Mouse (Mus musculus): ENCODE results near the gene Srrm4. TPM values are rescaled to one million over a fixed set of nuclear protein-coding genes. Genes with fewer than 3 reads are reported as not detected.
A peak's percentile ranks its signal among the peaks of the same experiment; 100 is the strongest.

Gene Srrm4
- polyA plus RNA-seq, 1 experiment from 2014 or later: 23.7 TPM

DNA sequence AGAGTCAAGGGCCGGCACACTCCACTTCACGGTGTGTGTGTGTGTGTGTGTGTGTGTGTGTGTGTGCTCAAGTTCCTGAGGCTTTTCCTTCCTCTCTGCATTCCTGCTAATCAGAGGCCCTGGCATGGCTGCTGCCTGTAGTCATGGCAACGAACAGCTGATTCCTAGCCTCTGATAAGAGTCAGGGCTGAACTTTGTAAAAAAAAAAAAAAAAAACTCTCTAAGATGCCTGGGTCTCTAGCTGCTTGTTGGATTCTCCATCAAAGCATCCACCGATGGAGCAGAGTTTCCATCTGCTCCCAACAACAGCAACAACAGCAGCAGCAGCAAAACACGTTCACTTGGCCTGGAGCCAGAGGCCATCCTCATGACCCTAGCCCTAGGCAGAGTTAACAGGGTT is 106.5 kb downstream of the Srrm4 start:
- no peak overlapping the region for H3K27ac ChIP-seq
- peaks cover 25% of the 10 kb centered on the region for H3K4me1 ChIP-seq
- 46% methylated on average over 5 of the region's 5 CpGs for WGBS

DNA sequence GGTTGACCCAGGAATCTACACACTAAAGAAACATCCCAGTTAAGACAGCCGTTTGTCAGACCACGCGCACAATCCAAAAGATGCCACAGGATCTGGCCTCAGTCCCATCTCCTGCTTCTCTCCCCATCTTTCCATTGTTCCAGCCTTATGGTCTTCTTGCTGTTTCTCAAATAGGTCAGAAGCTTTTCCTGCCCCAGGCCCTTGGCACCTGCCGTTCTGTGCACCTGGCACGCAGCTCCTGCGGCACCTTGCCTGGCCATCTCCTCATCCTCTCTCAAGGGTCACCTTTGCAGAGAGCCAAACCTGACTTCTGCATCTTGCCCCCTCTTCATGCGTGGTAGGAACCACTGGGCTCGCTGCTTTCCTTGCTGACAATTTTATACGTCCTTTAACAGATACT is 107.4 kb downstream of the Srrm4 start:
- H3K4me1 ChIP-seq: peaks cover 25% of the 10 kb centered on the region
- no peak overlapping the region for H3K27ac ChIP-seq
- 95% methylated on average over 9 of the region's 9 CpGs for WGBS
- no peak overlapping the region for H3K9ac ChIP-seq
- no peaks in the 10 kb centered on the region for H3K27me3 ChIP-seq (replicated peaks)
- peaks cover 9% of the 10 kb centered on the region; the same call in 1 of the 2 replicates for H3K36me3 ChIP-seq
- ATAC-seq (ENCODE audit: low FRiP score, low read depth): no peak
- H3K4me2 ChIP-seq (replicated peaks): no peak overlapping the region
- H3K4me3 ChIP-seq: no peak overlapping the region
- no peaks in the 10 kb centered on the region for H3K9me3 ChIP-seq

More for the DNA sequence above, 106.5 kb downstream of the Srrm4 start:
- Histone ChIP-seq H3K4me3 (no peak overlapping the region), H3K4me2 (replicated peaks) (no peak overlapping the region), H3K9ac (no peak overlapping the region), H3K36me3 (peaks cover 9% of the 10 kb centered on the region; the same call in 1 of the 2 replicates), H3K27me3 (replicated peaks) (no peaks in the 10 kb centered on the region), H3K9me3 (no peaks in the 10 kb centered on the region)
- ATAC-seq (ENCODE audit: low FRiP score, low read depth): no peak

DNA sequence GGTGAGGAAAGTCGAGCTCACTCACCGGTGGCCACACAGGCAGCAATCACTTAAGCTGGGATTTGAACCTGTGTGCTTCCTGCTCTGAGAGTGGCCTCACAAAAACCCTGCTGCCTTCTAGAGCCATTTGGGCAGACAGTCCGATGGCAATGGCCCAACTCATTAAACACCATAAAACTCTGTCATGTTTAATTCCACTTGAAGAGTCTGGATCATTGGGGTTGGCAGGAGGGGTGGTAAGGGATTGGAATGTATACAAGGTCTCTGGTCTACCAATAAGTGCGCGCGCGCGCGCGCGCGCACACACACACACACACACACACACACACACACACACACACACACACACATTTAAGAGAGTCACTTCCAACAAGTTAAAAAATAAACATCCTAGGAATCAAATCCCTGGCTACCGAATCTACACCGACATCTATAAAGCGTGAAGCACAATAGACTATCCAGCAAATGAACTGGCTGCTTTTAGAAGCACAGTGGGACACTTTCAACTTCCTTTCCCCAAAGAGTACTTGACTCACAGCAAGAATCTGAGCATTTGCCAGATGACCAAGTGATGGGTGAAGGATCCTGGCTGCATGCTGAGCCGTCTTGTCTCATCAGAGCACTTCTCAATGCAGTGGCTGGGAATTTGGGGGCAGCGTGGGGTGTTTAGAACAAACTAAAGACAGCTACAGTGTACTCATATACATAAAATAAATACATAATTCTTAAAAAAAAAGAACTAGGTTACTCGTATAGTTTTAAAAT is 112.8 kb downstream of the Srrm4 start:
- 0 out of 2 replicates have a peak, but pooled peaks cover 7% of the 10 kb centered on the region for H3K4me1 ChIP-seq
- ATAC-seq (ENCODE audit: low FRiP score, low read depth): no peak
- H3K27ac ChIP-seq: no peak overlapping the region
- no peak overlapping the region for H3K4me2 ChIP-seq (replicated peaks)
- H3K36me3 ChIP-seq: peaks cover 24% of the 10 kb centered on the region
- no peak overlapping the region for H3K9ac ChIP-seq
- H3K9me3 ChIP-seq: no peaks in the 10 kb centered on the region
- 83% methylated on average over 18 of the region's 18 CpGs for WGBS
- no peaks in the 10 kb centered on the region for H3K27me3 ChIP-seq (replicated peaks)
- no peak overlapping the region for H3K4me3 ChIP-seq

DNA sequence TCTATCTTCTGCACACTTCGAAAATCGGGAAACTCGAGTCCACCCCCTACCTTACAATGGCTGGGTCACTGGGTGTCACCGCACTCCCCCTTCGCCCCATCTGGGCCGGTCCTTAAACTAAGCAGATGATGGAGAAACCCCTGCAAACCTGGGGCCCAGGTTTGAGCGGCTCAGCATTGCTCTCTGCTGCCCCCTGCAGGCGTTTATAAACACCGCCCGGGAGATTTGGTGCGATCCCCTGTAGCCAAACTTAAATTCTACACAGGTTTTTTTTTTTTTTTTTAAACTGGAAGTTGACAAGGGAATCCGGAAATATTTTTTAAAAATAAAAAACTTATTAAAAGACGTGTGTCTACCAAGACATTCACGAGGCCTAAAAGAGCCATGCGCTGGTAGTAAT is 115.6 kb downstream of the Srrm4 start:
- ATAC-seq (ENCODE audit: low FRiP score, low read depth): no peak
- peaks cover 28% of the 10 kb centered on the region for H3K36me3 ChIP-seq
- WGBS: 15% methylated on average over 15 of the region's 15 CpGs

DNA sequence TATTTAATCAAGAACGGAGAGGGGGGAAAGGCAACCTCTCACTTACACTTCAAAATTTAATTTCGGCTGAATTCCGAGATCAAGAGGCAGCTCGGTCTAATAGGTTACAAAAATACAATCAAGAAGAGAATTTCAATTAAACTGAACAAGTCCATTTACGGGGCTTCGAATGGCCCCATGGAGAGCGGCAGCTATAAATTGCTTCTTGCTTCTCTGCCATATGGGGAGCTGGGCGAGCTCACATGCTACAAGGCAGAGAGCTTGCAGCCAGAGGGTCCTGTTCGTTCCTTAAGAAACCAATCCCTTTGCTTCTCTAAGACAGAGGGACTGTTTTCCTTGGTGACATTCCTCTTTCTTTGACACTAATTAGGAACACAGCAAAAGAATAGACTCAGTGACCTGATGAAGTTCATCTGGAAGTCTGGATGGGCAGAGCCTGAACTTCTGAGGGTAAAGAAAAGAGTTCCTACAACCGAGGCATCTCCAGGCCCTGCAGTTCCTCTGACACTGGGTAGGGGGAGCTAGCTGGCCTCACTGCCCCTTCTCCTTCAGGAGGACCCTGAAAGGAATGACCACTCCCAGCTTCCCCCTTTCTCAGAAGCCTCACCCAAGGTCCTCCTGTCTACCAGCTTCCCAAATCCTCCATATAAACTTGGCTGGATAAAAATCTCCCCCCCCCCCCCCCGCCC is 130.1 kb downstream of the Srrm4 start:
- 22% methylated on average over 11 of the region's 11 CpGs for WGBS
- ATAC-seq (ENCODE audit: low FRiP score, low read depth): no peak
- Histone ChIP-seq H3K27ac (0 out of 2 replicates have a peak overlapping the region, but pooled peaks have one; percentile 21), H3K4me3 (no peak overlapping the region), H3K9me3 (peaks cover 12% of the 10 kb centered on the region; the same call in 1 of the 2 replicates), H3K4me2 (replicated peaks) (no peak overlapping the region), H3K36me3 (peaks cover 33% of the 10 kb centered on the region), H3K4me1 (peaks cover 19% of the 10 kb centered on the region), H3K9ac (no peak overlapping the region), H3K27me3 (replicated peaks) (no peaks in the 10 kb centered on the region)

More for the DNA sequence above, 115.6 kb downstream of the Srrm4 start:
- Histone ChIP-seq H3K4me2 (replicated peaks) (no peak overlapping the region), H3K27ac (no peak overlapping the region), H3K9me3 (no peaks in the 10 kb centered on the region), H3K9ac (no peak overlapping the region), H3K27me3 (replicated peaks) (no peaks in the 10 kb centered on the region), H3K4me1 (0 out of 2 replicates have a peak, but pooled peaks cover 7% of the 10 kb centered on the region), H3K4me3 (no peak overlapping the region)

DNA sequence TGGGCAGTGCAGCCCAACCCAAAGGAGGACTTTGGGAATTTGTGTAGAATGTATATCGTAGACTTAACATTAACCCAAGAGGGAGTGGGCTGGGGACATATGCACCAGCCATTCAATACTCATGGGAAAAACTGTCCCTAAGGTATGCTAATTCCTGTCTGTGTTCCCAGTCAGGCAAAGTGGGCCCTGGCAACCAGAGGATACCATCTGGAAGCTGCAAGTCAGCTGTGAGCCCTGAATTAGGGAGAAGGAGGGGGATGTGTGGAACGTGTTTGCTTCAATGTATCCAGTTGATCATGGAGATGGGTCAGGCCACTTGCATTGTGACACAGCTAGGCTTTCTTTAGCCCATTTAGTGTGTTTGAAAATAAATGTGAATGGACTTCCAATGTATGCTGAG is 131.6 kb downstream of the Srrm4 start:
- Histone ChIP-seq H3K27me3 (replicated peaks) (no peaks in the 10 kb centered on the region), H3K36me3 (peaks cover 18% of the 10 kb centered on the region), H3K27ac (no peak overlapping the region), H3K9ac (no peak overlapping the region), H3K9me3 (no peaks in the 10 kb centered on the region), H3K4me1 (peaks cover 19% of the 10 kb centered on the region), H3K4me3 (no peak overlapping the region), H3K4me2 (replicated peaks) (no peak overlapping the region)
- no peak for ATAC-seq (ENCODE audit: low FRiP score, low read depth)
- WGBS: 52% methylated on average over 2 of the region's 2 CpGs

DNA sequence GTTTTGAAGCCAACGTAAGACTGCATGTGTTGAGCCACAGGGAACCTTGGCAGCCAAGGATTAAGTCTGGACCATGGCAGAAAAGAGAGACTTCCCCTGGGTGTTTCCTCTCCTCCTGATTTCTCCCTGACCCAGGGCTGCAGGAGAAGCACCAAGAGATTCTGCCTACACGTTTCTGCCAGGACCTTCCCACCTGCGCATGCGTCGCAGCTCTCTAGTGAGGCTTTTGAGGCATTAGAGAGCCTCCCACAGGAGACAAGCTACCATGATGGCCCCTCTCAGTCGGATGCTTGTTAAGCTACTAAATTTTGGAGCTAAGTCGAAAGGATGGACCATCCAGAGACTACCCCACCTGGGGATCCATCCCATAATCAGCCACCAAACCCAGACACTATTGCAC is 133.8 kb downstream of the Srrm4 start:
- H3K4me2 ChIP-seq (replicated peaks): no peak overlapping the region
- H3K4me3 ChIP-seq: no peak overlapping the region
- no peaks in the 10 kb centered on the region for H3K9me3 ChIP-seq
- 81% methylated on average over 7 of the region's 7 CpGs for WGBS
- peaks cover 22% of the 10 kb centered on the region for H3K4me1 ChIP-seq
- H3K27me3 ChIP-seq (replicated peaks): no peaks in the 10 kb centered on the region
- H3K27ac ChIP-seq: no peak overlapping the region
- H3K36me3 ChIP-seq: 0 out of 2 replicates have a peak, but pooled peaks cover 3% of the 10 kb centered on the region
- ATAC-seq (ENCODE audit: low FRiP score, low read depth): no peak
- H3K9ac ChIP-seq: no peak overlapping the region

DNA sequence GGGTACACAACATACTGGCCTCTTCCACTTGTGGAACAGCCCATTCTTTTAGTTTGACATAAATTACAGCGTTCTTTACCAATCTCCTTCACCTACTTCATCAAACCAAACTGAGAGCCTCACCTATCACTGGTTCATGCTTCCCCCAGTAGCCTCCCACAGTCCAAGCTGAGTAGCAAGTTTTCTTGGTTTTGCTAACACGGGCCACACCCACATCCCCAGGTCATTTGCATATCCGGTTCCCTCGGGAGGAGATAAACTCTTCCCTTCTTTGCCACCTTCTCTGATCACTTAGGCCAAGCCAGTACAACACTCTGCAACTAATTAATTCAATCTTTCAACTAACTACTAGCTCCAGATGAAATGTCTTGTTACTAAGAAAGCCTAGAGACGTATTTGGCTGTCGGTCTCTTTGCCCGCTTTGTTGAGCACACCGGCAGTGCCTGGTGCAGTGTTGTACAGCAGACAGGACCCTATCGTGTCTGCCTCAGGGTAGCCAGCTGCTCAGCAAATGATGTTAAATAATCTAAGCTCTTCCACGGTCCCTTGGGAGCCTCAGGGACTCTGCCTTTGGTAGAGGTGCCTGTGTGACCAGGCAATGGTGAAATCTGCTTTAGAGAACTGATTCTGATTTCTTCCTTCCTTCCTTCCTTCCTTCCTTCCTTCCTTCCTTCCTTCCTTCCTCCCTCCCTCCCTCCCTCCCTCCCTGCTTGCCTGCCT is 134.7 kb downstream of the Srrm4 start:
- Histone ChIP-seq H3K36me3 (peaks cover 8% of the 10 kb centered on the region; the same call in 1 of the 2 replicates), H3K9ac (no peak overlapping the region), H3K4me2 (replicated peaks) (no peak overlapping the region), H3K27me3 (replicated peaks) (no peaks in the 10 kb centered on the region), H3K9me3 (no peaks in the 10 kb centered on the region), H3K4me1 (peaks cover 22% of the 10 kb centered on the region), H3K4me3 (no peak overlapping the region), H3K27ac (no peak overlapping the region)
- ATAC-seq (ENCODE audit: low FRiP score, low read depth): no peak
- WGBS: 36% methylated on average over 10 of the region's 10 CpGs

DNA sequence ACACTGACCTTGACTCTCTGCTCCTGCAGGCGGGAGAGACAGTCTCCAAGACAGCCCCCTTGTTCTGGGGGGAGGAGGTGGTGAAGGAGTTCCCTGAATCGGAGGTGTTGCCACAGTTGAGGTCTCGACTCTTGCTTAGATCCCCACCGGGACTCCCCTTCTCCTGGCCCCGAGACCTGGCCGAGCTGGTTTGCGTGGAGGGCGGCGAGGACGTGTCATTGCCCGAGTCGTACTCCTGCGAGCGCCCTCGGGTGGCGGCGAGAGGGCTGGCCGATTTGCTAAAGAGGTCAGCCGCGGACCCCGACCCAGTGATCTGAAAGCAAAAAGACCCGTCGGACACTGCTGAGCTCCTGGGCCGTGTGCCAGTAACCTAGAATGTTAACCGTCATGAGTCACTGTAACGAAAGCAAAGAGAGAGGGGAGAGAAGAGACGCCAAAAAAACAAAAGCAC is 138.2 kb downstream of the Srrm4 start:
- no peak for ATAC-seq (ENCODE audit: low FRiP score, low read depth)
- Histone ChIP-seq H3K4me1 (peaks cover 9% of the 10 kb centered on the region; the same call in 1 of the 2 replicates), H3K27me3 (replicated peaks) (0 out of 2 replicates have a peak, but pooled peaks cover 3% of the 10 kb centered on the region), H3K27ac (no peak overlapping the region), H3K9me3 (no peaks in the 10 kb centered on the region), H3K4me3 (no peak overlapping the region), H3K9ac (no peak overlapping the region), H3K36me3 (peaks cover 14% of the 10 kb centered on the region; the same call in 1 of the 2 replicates), H3K4me2 (replicated peaks) (peak overlapping the region; percentile 46)
- WGBS: 3% methylated on average over 27 of the region's 27 CpGs

DNA sequence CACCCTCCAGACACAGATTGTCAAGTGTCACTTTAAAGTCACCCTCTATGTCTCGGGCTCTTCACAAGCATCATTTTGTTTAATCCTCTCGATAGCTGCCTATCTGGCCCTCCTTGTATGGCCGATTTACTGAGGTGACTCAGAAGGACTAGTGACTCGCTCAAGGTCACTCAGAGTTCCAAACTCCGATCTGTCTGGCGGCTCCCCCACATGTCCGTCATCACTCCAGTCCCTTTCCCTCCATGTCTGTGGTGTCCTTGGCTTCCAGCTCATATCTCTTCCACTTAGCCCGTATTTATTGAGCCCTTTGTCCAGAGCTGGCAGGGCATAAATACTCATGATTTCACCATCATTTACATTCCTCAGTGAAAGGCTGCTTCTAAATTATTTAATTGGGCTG is 140.7 kb downstream of the Srrm4 start:
- 92% methylated on average over 8 of the region's 8 CpGs for WGBS
- H3K27me3 ChIP-seq (replicated peaks): 0 out of 2 replicates have a peak, but pooled peaks cover 3% of the 10 kb centered on the region
- H3K27ac ChIP-seq: no peak overlapping the region
- no peak overlapping the region for H3K4me2 ChIP-seq (replicated peaks)
- no peak overlapping the region for H3K9ac ChIP-seq
- peaks cover 9% of the 10 kb centered on the region; the same call in 1 of the 2 replicates for H3K4me1 ChIP-seq
- ATAC-seq (ENCODE audit: low FRiP score, low read depth): no peak
- no peaks in the 10 kb centered on the region for H3K9me3 ChIP-seq
- peaks cover 19% of the 10 kb centered on the region for H3K36me3 ChIP-seq
- no peak overlapping the region for H3K4me3 ChIP-seq

DNA sequence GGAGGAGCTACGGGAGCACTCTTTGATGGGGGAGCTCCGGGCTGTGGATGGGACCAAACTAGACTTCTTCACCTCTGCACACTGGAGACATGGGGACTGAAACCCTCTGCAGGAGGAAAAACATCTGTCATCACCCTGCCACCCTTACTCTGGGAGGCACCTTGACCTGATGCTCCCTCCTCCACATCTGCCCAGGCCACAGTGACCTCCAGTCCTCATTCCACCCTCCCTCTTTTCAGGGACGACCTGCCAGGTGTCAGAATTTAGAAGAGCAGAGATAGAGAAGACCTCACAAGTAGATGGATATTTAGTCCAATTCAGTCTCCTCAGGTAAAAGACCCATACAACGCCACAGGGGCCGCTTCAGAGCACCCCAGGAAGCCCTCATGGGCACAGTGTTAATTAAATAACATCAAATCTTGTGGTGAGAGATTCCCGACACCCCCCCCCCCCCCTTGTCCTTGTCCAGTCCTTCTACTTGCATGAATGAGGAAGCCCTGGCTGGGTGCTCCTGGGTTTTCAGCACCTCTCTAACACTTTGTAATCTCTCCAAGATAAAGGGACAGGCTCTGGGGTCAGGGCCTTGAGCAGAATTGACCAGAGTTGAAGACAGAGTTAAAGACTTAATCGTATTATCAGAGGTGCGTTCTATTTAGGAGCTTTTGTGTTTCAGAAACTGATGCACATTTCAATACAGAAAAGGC is 141.9 kb downstream of the Srrm4 start:
- Histone ChIP-seq H3K9me3 (no peaks in the 10 kb centered on the region), H3K36me3 (peaks cover 22% of the 10 kb centered on the region), H3K4me1 (peaks cover 9% of the 10 kb centered on the region; the same call in 1 of the 2 replicates), H3K4me2 (replicated peaks) (no peak overlapping the region), H3K9ac (no peak overlapping the region), H3K4me3 (no peak overlapping the region), H3K27me3 (replicated peaks) (0 out of 2 replicates have a peak, but pooled peaks cover 3% of the 10 kb centered on the region), H3K27ac (no peak overlapping the region)
- WGBS: 63% methylated on average over 8 of the region's 8 CpGs
- no peak for ATAC-seq (ENCODE audit: low FRiP score, low read depth)

Data from neural tube, embryonic 12.5 days (tissue).